Mouse (Mus musculus) spleen, adult 2 months (tissue): ENCODE data around the gene Gm49450. TPM values are rescaled to one million over a fixed set of nuclear protein-coding genes. Genes with fewer than 3 reads are reported as not detected.

Experiments
- DNase-seq, 2 experiments: peaks; one replicate each; pipeline versions ENCODE4 v3.0.0 to v3.0.0-alpha.2; 2012 to 2021; ENCODE audit warnings: low spot score in 2 of 2, low read depth in 1 of 2
- H3K27ac ChIP-seq: fragments of 200-500 bp; 2 replicates; pipeline ENCODE4 v1.5.1; 2012; ENCODE audit warnings: low read length, inconsistent platforms; ENCODE audit not compliant: insufficient read depth
- H3K27me3 ChIP-seq: fragments of 200-500 bp; 2 replicates; pipeline ENCODE4 v1.6.1; 2012; ENCODE audit warnings: mild to moderate bottlenecking, moderate library complexity, low read length, inconsistent platforms; ENCODE audit not compliant: control insufficient read depth, insufficient read depth
- H3K36me3 ChIP-seq: fragments of 200-500 bp; 2 replicates; pipeline ENCODE4 v1.6.1; 2012; ENCODE audit warnings: mild to moderate bottlenecking, low read length, inconsistent platforms; ENCODE audit not compliant: control insufficient read depth, insufficient read depth
- H3K4me1 ChIP-seq: fragments of 200-500 bp; 2 replicates; pipeline ENCODE4 v1.6.1; 2011; ENCODE audit warnings: inconsistent platforms; ENCODE audit not compliant: control insufficient read depth, insufficient read depth, insufficient read length
- H3K4me3 ChIP-seq: fragments of 200-500 bp; 2 replicates; pipeline ENCODE4 v1.5.1; 2011; ENCODE audit warnings: mild to moderate bottlenecking, inconsistent platforms; ENCODE audit not compliant: insufficient read depth, insufficient read length; ENCODE audit errors: extremely low read depth
- CTCF ChIP-seq: fragments of 200-500 bp; IDR thresholded peaks from 2 replicates; pipeline ENCODE4 v1.5.1; 2011; ENCODE audit warnings: mild to moderate bottlenecking, inconsistent platforms; ENCODE audit not compliant: insufficient read depth, insufficient read length, insufficient replicate concordance; ENCODE audit errors: extremely low read depth
- POLR2A ChIP-seq: fragments of 200-500 bp; IDR thresholded peaks from 2 replicates; pipeline ENCODE4 v1.6.1; 2011; ENCODE audit warnings: low read depth, low read length, inconsistent platforms
- WGBS: fragments of 180-500 bp; shearing (Covaris S2); methylation state at CpG from one replicate; pipeline ENCODE4 v1.1.7; 2018; 5-methylcytosine and 5-hydroxymethylcytosine counted together
- polyA plus RNA-seq: library from polyadenylated mRNA; depleted of rRNA; stranded (reverse); fragments of >200 nt; gene quantifications from 2 replicates; pipeline ENCODE4 v1.2.3, GENCODE M21; 2012

Gene Gm49450
- polyA plus RNA-seq, 1 experiment, result 16.3 TPM

DNA sequence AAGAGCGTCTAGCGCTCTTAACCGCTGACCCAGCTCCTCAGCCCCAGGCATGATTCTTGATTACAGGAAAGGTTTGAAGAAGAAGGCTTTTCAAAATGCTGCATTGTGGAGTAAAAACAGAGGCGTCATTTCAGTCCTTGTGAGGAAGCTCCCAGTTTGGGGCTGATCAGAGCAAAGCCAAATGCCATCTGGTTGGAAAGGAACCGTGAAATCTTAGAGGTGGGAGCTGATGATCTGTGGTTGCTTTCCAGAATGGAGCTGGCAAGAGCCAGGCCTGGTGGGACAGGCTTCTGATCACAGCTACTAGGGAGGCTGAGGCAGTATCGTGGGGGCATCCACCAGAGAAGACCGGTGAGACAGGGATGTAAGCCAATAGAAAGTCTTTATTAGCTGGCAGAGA lies 43.5 kb upstream of the Gm49450 start:
- Histone ChIP-seq H3K4me1 (peaks cover 3% of the 10 kb centered on the region; the same call in 1 of the 2 replicates), H3K27ac (no peak overlapping the region), H3K36me3 (no peaks in the 10 kb centered on the region), H3K27me3 (0 out of 2 replicates have a peak, but pooled peaks cover 3% of the 10 kb centered on the region), H3K4me3 (no peak overlapping the region)
- DNase-seq, result no peak
- 82% methylated on average over 7 of the region's 7 CpGs for WGBS
- TF ChIP-seq POLR2A (no peak), CTCF (no peak)

DNA sequence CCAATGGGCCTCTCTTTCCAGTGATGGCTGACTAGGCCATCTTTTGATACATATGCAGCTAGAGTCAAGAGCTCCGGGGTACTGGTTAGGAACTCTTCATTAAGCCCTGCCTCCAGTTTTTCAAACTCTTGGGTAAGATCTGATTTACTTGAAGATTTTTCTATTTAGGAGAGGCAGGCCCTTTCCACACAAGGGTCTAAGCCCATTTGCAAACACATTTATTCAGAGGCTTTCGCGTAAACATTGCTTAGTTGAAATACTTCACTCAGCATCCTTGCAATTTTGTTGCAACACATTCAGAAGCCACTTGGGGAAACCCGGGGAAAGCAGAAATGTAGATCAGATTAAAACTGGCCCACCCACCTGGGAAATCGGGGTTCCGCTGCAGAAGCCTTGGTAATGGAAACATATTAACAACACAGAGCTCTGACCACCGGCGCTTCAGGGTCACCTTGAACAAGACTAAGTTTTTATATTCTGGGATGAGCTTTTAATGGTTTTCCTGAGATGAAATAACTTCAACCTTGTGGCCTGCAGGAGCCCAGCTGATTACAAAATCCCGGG lies 41.7 kb upstream of the Gm49450 start:
- peaks cover 3% of the 10 kb centered on the region; the same call in 1 of the 2 replicates for H3K4me1 ChIP-seq
- TF ChIP-seq CTCF (no peak), POLR2A (no peak)
- WGBS, result 81% methylated on average over 9 of the region's 9 CpGs
- no peaks in the 10 kb centered on the region for H3K36me3 ChIP-seq
- no peak overlapping the region for H3K27ac ChIP-seq
- 0 out of 2 replicates have a peak, but pooled peaks cover 1% of the 10 kb centered on the region for H3K27me3 ChIP-seq
- no peak overlapping the region for H3K4me3 ChIP-seq
- DNase-seq, result no peak

DNA sequence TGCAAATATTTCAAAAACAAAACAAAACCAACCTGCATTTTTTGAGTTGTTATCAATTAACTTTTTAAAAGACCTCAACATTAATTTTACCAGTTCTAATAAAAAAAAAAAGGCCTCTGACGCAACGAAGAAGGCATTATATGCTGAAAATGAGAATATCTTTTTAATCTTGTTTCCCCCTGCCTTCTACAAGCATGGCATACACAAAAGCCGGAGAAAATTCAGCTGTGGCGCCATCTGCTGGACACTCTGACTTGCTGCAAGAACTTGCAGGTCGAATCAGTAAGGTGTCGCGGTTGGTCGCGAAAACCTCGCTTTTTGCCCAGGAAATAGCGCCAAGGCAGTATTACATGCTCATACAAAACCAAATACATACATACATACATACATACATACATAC lies 40.5 kb upstream of the Gm49450 start:
- Histone ChIP-seq H3K4me3 (no peak overlapping the region), H3K4me1 (peaks cover 3% of the 10 kb centered on the region; the same call in 1 of the 2 replicates), H3K27ac (no peak overlapping the region), H3K36me3 (no peaks in the 10 kb centered on the region), H3K27me3 (0 out of 2 replicates have a peak, but pooled peaks cover 1% of the 10 kb centered on the region)
- under 1% methylated on average over 11 of the region's 11 CpGs for WGBS
- DNase-seq, result peak; percentile 83 to 87
- TF ChIP-seq CTCF (peak; percentile 94), POLR2A (no peak)

DNA sequence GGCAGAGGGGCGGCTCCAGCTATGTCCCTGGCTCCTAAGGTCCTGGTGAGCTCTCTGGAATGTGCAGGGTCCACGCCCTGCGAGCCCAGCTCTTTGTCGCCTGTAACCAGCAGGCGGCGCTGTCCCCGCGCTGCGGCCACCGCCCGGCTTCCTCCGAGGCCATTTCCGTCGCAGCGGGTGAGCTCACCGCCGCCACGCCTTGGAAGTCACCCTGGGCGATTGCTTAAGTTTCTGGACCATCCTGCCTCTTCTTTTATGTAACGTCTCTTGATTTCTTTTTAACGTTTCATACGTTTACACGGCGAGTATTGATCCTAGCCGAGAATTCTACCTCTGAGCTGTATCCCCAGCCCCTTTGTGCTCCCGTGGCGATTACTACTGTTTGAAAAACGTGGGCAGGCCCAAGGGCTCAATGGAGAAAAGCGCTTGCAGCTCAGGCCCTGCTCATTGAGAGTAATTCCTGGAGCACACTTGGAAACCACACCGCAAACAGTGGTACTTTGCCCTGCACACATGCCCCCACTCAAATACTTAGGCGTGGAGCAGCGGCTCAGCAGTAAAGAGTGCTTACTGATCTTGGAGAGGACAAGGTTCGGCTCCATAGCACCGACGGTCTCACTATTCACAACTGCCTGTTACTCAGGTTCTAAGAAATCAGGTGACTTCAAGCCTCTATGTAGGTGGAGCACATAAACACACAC lies 39.9 kb upstream of the Gm49450 start:
- DNase-seq, result peak; percentile 71 to 91
- H3K27ac ChIP-seq, result peak overlapping the region; percentile 87
- H3K4me1 ChIP-seq, result peaks cover 3% of the 10 kb centered on the region; the same call in 1 of the 2 replicates
- H3K27me3 ChIP-seq, result 0 out of 2 replicates have a peak, but pooled peaks cover 1% of the 10 kb centered on the region
- WGBS, result 3% methylated on average over 35 of the region's 35 CpGs
- H3K36me3 ChIP-seq, result no peaks in the 10 kb centered on the region
- H3K4me3 ChIP-seq, result peak overlapping the region; percentile 58
- TF ChIP-seq POLR2A (peak; percentile 14), CTCF (peak; percentile 98)

DNA sequence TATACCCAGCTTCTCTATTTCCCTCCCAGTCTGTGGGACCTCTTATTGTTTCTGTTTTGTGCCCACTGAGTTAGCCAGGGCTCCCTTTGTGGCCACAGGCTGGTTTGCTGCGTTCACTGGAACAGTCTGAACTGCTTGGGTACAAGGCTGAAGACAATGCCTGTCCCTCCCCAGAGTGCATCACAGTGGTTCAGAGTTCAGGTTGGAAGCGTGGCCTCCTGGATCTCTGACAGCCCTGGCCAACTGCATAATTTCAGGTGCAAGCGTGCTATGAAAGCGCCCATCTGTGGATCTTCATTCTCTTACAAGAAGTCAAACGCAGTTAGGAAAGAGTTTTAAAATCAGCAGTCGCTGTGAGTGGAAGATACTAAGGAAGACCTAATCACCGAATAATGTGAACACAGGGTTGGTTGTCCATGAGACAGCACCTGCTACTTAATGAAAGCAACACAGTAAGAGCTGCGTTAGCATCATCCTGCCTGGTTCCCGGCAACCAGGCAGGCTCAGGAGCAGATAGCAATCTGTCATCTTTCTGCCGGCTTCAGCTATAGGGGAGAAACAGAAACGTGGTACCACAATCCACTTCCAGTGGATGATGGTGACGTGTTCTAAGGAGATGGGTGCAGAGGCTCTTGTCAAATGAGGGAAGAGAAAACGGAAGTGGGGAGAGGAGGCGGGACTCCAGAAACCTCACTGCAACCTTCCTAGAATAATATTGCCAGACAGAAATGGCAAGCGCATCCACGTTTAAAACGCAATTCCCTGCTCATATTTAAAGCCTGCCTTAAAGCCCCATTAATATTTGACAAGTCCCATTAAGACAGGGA lies 38.9 kb upstream of the Gm49450 start:
- Histone ChIP-seq H3K27me3 (no peaks in the 10 kb centered on the region), H3K27ac (peak overlapping the region; percentile 50; the same call in 1 of the 2 replicates), H3K36me3 (no peaks in the 10 kb centered on the region), H3K4me1 (peaks cover 3% of the 10 kb centered on the region; the same call in 1 of the 2 replicates), H3K4me3 (peak overlapping the region; percentile 6; the same call in 1 of the 2 replicates)
- TF ChIP-seq POLR2A (no peak), CTCF (no peak)
- DNase-seq, result peak; percentile 26 to 30
- WGBS, result 27% methylated on average over 17 of the region's 17 CpGs

DNA sequence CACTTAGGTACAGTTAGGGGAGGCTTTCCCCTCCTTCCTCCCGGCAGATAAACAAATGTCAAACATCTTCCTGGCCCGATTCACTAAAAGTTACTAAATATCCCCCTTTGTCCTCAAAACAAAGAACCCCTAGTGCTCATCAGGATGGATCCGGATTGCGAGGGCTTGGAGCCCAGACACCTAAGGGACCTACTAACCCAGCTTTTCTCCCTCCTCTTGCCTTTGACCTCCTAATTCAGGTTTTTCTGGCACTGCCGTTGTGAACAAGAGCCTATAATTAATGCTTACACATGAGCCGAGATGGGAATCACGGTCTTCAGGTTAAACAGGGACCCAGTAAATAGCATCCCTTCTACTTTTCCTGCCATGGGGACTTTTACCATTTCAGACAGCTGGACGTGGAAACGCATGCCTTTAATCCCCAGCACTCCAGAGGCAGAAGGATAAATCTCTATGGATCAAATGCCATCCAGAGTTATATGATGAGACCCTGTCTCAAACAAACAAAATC lies 38.2 kb upstream of the Gm49450 start:
- H3K4me1 ChIP-seq, result peaks cover 3% of the 10 kb centered on the region; the same call in 1 of the 2 replicates
- no peaks in the 10 kb centered on the region for H3K36me3 ChIP-seq
- no peak for DNase-seq
- no peak overlapping the region for H3K4me3 ChIP-seq
- TF ChIP-seq CTCF (no peak), POLR2A (no peak)
- no peak overlapping the region for H3K27ac ChIP-seq
- no peaks in the 10 kb centered on the region for H3K27me3 ChIP-seq
- 86% methylated on average over 9 of the region's 9 CpGs for WGBS
